Mouse (Mus musculus): Measurements from ENCODE around the gene Smtnl1.

The Smtnl1 gene

GRCm38 (mm10) chr2:84793871-84794270 is 28.6 kb downstream of the Smtnl1 start:
- no peak for DNase-seq (ENCODE audit: low spot score in 2 of 2)

DNA sequence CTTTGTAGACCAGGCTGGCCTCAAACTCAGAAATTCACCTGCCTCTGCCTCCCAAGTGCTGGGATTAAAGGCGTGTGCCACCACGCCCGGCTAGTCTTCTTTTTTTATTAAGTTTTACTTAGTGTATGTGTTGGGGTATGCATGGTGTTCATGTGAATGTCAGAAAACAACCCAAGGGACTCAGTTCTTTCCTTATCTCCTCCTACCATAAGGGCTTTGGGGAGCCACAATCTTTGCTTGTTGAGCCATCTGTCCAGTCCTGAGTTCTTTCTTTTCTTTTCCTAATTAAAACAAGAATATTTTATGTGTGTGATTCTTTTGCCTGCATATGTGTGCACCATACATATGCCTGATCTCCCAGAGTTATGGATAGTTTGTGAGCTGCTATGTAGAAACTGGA is 29.3 kb downstream of the Smtnl1 start:
- no peak for DNase-seq (ENCODE audit: low spot score in 2 of 2)

DNA sequence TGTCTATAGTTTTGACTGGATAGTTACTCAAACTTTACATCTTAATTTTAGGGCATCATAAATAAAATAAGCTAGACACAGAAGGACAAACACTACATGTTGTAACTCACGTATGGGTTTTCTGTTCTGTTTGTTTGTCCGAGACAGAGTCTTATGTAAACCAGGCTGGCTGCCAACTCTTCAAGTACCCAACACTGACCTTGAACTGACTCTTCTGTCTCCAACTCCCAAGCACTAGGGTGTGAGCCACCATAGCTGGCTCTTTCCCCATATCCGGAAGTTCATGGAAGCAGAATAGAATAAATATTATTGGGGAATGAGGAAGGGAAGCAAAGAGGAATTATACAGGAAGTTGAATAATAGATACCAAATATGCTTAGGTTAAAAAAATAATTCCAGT is 29.9 kb downstream of the Smtnl1 start:
- no peak for DNase-seq (ENCODE audit: low spot score in 2 of 2)

DNA sequence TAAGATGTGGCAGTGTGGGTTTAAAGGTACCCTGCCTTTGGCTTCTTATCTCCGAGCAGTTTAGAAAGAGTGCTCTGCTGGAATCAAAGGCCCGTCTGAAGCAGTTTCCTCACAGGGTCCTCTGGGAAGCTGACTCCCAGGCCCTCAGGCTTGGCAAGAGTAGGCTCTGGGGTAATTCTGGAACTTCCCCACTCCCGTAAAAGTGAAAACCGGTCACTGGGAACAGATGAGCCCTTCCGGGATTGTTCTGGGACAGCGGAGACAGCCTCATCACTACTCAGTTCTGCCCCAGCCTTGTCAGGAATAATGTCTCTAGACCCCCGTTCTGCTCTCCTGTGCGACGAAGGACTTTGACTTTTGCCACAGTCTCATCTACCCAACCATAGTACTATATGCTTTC is 32.0 kb downstream of the Smtnl1 start:
- no peak for DNase-seq (ENCODE audit: low spot score in 2 of 2)

GRCm38 (mm10) chr2:84788316-84788715 is 34.1 kb downstream of the Smtnl1 start:
- no peak for DNase-seq (ENCODE audit: low spot score in 2 of 2)

- no peak for DNase-seq (ENCODE audit: low spot score in 2 of 2)
Observed at GRCm38 (mm10) chr2:84783840-84784566, 38.4 kb downstream of the Smtnl1 start.

GRCm38 (mm10) chr2:84783315-84783714 is 39.1 kb downstream of the Smtnl1 start:
- DNase-seq (ENCODE audit: low spot score in 2 of 2) = no peak

DNA sequence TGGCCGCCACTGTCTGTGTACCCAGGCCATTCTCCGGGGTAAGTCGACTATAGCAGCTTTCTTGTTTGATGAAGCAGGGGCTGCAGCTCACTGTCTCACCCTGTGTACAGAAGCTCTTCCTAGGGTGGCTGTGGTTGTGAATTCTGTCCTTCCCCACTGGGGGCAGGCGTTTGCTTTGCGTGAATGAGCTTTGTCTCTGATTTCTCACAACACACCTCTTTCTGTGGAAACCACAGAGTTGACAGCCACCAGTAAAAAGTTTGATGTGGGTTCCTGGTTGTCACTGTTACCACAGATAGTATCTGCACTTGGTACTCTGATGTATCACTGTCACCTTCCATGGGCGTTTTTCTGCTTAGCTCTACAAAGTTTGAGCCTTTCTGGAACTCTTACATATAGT is 43.2 kb downstream of the Smtnl1 start:
- no peak for DNase-seq (ENCODE audit: low spot score in 2 of 2)

DNA sequence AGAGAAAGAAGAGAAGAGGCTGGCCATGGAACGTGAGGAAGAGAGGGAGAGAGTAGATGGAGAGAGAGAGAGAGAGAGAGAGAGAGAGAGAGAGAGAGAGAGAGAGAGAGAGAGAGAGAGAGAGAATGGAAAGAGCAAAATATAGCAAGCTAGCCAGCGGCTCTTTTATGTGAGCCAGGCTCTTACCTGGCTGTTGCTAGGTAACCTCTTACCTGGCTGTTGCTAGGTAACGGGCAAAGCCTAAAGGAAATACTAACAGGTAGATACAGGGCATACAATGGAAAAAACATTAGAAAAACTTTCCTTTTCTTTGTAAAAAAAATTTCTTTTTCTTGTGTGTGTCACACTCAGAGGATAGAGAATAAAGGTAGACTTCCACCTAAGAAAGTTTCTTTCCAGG is 44.7 kb downstream of the Smtnl1 start:
- no peak for DNase-seq (ENCODE audit: low spot score in 2 of 2)

DNA sequence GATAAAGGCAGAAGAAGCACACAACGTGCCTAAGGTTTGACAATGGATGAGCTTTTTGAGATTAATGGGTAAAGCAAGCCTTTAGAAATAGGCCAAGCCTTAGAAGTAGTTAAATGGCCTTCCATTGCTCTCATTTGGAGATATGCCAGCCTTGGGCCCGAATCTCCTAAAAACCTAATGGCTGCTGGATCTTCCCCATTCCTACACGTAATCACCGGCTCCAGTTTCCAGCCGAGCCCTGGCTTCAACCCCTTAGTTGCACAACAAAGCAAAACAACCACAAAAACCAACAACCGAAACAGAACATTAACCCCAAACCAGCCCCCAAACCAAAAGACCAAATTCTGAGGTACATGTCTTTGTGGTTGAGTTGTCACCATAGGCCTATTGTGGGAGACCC is 46.8 kb downstream of the Smtnl1 start:
- no peak for DNase-seq (ENCODE audit: low spot score in 2 of 2)

DNA sequence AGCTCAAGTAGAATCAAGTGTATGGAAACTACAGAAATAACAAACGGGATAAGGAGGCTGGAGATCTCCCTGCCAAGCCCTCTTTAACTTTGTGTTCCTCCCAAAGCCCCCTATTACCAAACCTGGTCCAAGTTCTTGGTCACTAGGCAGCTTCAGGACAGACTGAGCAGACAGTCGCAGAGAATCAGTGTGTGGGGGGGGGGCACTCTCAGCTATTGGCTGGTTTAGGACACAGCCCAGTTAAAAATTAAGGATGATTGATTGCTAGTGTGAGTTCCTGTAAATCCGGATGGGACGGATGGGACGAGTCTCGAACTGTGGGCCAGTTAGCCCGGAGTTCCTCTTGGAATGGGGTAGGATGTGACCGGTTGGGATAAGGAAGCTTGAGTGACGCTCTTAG is 47.2 kb downstream of the Smtnl1 start, which contains the start of gene Serping1:
Gene Serping1 (minus strand): TSS at position 204 of the 400 bp plus-strand sequence.
- DNase-seq (ENCODE audit: low spot score in 2 of 2) = no peak

GRCm38 (mm10) chr2:84774751-84775150 is 47.7 kb downstream of the Smtnl1 start:
- peak in 1 of 2 experiments; percentile 4 for DNase-seq (ENCODE audit: low spot score in 2 of 2)

- no peak for DNase-seq (ENCODE audit: low spot score in 2 of 2)
Observed at GRCm38 (mm10) chr2:84773195-84773594, 49.3 kb downstream of the Smtnl1 start.

DNA sequence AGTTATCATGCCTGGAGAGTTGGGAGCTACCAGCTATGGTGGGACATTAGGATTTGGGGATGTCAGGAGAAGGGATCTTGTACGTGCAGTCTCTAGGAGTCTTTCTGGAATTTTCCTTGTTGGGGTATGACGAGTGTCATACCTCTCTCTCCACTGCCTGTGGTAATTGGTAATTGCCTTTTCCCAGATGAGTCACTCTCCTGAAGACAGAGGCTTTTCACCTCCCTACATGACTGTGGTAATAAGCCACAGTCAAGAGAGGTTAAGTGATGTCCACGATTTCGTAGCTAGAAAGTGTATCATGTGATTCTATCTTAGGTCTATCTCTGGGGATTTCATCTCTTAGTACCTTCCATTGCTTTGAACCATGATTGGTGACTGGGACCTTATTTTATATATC is 50.0 kb downstream of the Smtnl1 start:
- DNase-seq (ENCODE audit: low spot score in 2 of 2) = no peak

- DNase-seq (ENCODE audit: low spot score in 2 of 2) = no peak
Observed at GRCm38 (mm10) chr2:84770501-84770900, 52.0 kb downstream of the Smtnl1 start.

DNA sequence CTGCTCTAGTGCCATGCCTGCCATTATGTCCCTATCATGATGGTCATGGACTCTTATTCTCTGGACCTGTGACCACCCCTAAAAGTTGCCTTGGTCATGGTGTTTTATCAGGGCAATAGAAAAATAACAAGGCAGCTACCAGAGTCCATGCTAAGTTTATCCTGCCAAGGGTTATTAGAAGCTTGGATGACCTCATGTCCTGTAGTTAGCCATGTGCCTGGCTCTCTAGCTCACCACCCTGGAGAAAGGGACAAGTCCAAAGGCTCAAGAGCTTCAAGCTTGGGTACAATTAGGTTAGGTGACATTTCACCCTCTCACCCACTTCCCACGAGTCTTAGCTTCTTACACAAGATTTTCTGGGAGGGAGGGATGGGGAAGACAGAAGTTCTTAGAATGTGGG is 59.6 kb downstream of the Smtnl1 start:
- DNase-seq (ENCODE audit: low spot score in 2 of 2) = no peak

DNA sequence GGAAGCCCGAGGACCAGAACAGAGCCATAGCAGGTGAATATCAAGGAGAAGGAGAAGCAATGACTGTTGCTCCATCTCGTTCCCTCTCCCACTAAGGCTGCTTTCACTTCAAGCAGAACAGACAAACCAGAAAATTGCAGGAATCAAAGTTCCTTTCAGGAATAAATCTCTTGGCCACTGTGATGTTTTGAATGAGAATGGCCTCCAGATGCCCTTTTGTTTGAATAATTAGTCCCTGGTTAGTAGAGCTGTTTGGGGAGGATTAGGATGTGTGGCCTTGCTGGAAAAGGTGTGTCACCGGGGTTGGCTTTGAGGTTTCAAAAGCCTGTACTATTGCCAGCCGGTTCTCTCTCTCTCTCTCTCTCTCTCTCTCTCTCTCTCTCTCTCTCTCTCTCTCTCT is 60.2 kb downstream of the Smtnl1 start:
- DNase-seq (ENCODE audit: low spot score in 2 of 2) = no peak

- DNase-seq (ENCODE audit: low spot score in 2 of 2) = no peak
Observed at GRCm38 (mm10) chr2:84761840-84762239, 60.6 kb downstream of the Smtnl1 start.

DNA sequence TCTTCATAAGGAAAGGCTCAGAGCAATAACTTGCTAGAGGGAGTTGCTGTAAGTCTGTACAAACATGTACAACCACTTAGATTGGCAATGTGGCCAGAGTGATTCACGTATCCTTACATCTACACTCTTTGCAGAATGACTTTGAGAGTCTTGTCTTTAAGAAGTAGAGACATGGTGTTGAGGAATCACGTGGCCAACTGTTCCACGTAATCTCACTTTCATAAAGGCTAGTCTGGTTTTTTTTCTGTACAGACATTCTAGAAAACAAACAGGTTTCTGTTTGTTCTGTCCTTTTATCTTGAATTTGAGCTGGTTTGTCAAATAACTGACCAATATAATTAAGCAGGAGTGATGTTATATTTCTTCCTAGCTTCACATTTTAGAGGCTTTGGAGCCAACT is 61.1 kb downstream of the Smtnl1 start:
- no peak for DNase-seq (ENCODE audit: low spot score in 2 of 2)
